Mouse (Mus musculus): Measurements from ENCODE around the gene Ckm. TPM values are rescaled to one million over a fixed set of nuclear protein-coding genes. Genes with fewer than 3 reads are reported as not detected.
A peak's percentile ranks its signal among the peaks of the same experiment; 100 is the strongest.

Ckm gene
- polyA plus RNA-seq, 1 experiment from 2014 or later = not detected

DNA sequence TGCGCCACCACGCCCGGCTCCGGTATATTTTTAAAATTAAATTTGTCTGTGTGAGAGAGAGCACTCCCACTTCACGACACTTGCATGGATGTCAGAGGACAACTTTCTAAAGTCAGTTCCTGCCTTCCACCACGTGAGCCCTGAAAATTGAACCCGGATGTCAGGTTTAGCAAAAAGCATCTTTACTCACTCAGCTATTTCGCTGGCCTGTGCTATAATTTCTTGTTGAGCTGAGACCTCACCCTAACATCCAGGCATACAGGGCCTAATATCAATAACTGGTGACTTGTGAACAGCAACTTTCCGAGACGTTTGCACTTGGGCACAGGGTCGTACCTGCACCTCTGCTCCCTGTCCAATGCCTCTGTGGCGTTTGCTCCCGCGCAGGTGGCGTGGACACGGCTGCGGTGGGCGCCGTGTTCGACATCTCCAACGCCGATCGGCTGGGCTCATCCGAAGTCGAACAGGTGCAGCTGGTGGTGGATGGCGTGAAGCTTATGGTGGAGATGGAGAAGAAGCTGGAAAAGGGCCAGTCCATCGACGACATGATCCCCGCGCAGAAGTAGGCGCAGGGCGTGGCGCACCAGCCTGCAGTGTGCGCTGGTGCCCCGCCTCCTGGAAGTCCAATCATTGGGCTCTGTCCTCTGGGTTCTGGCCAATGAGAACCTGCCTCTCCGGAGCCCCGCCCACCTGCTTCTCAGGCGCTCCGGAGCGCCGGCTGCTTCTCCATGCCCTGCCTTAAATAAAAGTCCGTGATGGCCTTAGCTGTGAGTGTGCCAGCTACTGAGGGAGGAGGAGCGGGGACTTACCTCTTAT is 16.5 kb downstream of the Ckm start:
- Histone ChIP-seq H3K4me1 (peaks cover 4% of the 10 kb centered on the region; the same call in 1 of the 2 replicates), H3K27me3 (peaks cover 63% of the 10 kb centered on the region), H3K9me3 (replicated peaks) (no peaks in the 10 kb centered on the region), H3K4me3 (peak overlapping the region; percentile 42), H3K4me2 (peak overlapping the region; percentile 66), H3K36me3 (ENCODE audit: poor library complexity, severe bottlenecking) (peaks cover 14% of the 10 kb centered on the region), H3K9ac (peak overlapping the region; percentile 48; the same call in 1 of the 2 replicates), H3K27ac (no peak overlapping the region)
- ATAC-seq = peak; percentile 97
- 13% methylated on average over 43 of the region's 43 CpGs for WGBS

DNA sequence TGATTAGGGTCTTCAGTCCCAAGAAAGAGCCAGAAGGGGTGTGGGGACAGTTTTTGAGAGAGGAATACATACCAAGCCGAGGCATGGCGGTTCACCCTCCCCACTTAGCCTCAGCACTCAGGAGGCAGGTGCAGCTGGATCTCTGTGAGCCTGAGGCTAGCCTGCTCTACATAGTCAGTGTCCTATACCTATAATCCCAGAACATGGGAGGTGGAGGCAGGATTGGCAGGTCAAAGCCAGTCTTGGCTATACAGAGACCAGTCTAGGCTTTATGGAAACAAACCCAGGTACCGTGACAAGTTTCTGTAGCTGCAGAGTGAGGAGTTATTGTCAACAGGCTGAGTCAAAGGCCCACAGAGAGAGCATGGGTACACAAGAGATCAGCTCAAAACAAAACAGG is 18.5 kb downstream of the Ckm start:
- no peak overlapping the region for H3K4me2 ChIP-seq
- 92% methylated on average over 3 of the region's 3 CpGs for WGBS

DNA sequence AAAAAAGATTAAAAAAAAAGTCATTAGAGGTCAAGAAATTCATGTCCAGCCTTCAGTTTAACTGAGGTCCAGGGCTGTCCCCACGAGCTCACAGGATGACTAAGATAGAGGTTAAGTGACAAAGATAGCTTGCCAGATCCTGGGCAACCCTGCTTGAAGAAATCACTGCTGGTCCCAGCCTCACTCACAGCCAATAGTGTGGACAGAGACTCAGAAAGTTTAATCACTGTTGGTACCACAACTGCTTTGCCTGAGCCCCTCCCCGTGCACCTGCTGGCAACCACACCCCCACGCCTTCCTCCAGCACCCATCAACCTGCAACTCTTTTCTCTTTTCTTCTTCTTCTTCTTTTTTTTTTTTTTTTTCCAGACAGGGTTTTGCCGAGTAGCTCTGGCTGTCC is 19.5 kb downstream of the Ckm start:
- Histone ChIP-seq H3K4me3 (no peak overlapping the region), H3K27ac (no peak overlapping the region), H3K9ac (no peak overlapping the region), H3K27me3 (peaks cover 33% of the 10 kb centered on the region), H3K9me3 (replicated peaks) (no peaks in the 10 kb centered on the region), H3K4me2 (no peak overlapping the region), H3K36me3 (ENCODE audit: poor library complexity, severe bottlenecking) (peaks cover 44% of the 10 kb centered on the region), H3K4me1 (peaks cover 4% of the 10 kb centered on the region; the same call in 1 of the 2 replicates)
- no peak for ATAC-seq
- WGBS = 61% methylated on average over 4 of the region's 4 CpGs

More for the DNA sequence above, 18.5 kb downstream of the Ckm start:
- no peaks in the 10 kb centered on the region for H3K9me3 ChIP-seq (replicated peaks)
- peaks cover 4% of the 10 kb centered on the region; the same call in 1 of the 2 replicates for H3K4me1 ChIP-seq
- ATAC-seq = no peak
- peaks cover 34% of the 10 kb centered on the region for H3K36me3 ChIP-seq (ENCODE audit: poor library complexity, severe bottlenecking)
- no peak overlapping the region for H3K27ac ChIP-seq
- no peak overlapping the region for H3K9ac ChIP-seq
- H3K4me3 ChIP-seq = no peak overlapping the region
- H3K27me3 ChIP-seq = peaks cover 43% of the 10 kb centered on the region

DNA sequence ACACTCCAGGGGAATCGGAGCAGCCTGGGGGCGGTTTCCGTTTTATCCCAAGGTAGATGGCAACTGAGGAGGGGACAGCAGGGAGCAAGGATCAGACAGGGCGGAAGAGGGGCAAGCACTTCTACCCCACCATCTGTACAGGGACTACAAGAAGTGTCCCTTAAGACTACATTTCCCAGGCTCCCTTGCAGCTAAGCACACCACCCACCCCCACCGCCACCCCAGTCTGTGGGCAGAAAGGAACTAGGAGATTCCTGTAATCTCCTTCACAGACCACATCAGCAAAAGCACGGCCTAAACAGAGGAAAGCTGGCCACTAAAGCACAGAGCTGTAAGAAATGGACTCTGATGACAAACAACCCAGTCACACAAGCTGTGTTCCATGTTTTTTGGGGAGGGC is 21.8 kb downstream of the Ckm start:
- 70% methylated on average over 6 of the region's 6 CpGs for WGBS
- Histone ChIP-seq H3K9me3 (replicated peaks) (no peaks in the 10 kb centered on the region), H3K4me2 (no peak overlapping the region), H3K4me3 (no peak overlapping the region), H3K4me1 (no peaks in the 10 kb centered on the region), H3K27ac (no peak overlapping the region), H3K36me3 (ENCODE audit: poor library complexity, severe bottlenecking) (peaks cover 66% of the 10 kb centered on the region), H3K9ac (no peak overlapping the region), H3K27me3 (peaks cover 13% of the 10 kb centered on the region)
- no peak for ATAC-seq

DNA sequence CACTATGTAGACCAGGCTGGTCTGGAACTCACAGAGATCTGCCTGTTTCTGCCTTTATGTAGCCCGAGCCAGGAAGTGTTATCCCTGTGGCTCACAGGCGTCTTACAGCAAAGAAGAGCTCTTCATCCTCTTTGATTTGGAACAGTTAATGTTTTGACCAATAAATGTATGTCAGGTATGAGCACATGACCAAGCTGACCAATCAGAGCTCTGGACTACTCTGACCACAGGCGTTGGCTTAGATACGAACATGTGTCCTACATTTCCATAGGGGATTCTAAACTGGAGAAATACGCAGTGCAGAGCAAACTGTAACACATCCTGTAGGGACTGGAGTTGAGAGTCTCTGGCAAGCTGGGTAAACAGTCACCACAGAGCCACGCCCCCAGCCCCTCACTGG is 22.3 kb downstream of the Ckm start:
- H3K9me3 ChIP-seq (replicated peaks) = no peaks in the 10 kb centered on the region
- no peaks in the 10 kb centered on the region for H3K4me1 ChIP-seq
- H3K36me3 ChIP-seq (ENCODE audit: poor library complexity, severe bottlenecking) = peaks cover 71% of the 10 kb centered on the region
- H3K4me3 ChIP-seq = no peak overlapping the region
- H3K4me2 ChIP-seq = no peak overlapping the region
- H3K9ac ChIP-seq = no peak overlapping the region
- no peak for ATAC-seq
- no peak overlapping the region for H3K27ac ChIP-seq
- peaks cover 12% of the 10 kb centered on the region for H3K27me3 ChIP-seq
- WGBS = 88% methylated on average over 6 of the region's 6 CpGs

DNA sequence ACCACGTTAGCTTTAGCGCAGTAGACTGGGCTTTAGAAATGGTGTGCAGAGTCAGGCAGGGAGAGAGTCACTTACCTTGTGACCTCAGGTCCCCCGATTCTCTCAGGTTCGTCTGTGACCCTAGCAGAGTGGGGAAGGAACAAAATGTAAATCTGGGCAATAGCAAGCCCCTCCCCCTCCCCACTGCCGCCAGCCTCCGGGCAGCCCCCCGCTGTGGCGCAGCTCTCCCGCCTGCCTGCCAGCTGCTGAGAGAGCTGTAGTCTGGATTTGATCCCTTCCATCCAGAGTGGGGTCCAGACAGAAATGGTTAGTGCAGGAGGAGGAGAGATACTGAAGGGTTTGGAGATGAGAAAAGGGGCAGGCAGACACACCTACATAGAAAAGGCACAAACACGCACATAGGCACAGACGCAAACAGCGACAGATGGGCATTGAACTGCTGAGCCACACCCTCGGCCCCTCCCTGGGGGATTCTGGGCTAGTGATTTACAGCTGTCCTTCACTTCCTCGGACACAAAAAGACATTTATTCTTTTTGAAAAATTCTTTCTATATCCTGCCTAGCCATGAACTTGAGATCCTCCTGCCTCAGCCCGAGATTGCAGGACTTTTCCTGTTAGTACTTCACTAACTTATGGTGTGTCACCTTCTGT is 23.5 kb downstream of the Ckm start:
- Histone ChIP-seq H3K4me2 (no peak overlapping the region), H3K9me3 (replicated peaks) (no peaks in the 10 kb centered on the region), H3K4me1 (no peaks in the 10 kb centered on the region), H3K9ac (no peak overlapping the region), H3K27ac (no peak overlapping the region), H3K27me3 (peaks cover 3% of the 10 kb centered on the region; the same call in 1 of the 2 replicates), H3K4me3 (no peak overlapping the region), H3K36me3 (ENCODE audit: poor library complexity, severe bottlenecking) (peaks cover 84% of the 10 kb centered on the region)
- WGBS = 66% methylated on average over 15 of the region's 15 CpGs
- ATAC-seq = no peak

DNA sequence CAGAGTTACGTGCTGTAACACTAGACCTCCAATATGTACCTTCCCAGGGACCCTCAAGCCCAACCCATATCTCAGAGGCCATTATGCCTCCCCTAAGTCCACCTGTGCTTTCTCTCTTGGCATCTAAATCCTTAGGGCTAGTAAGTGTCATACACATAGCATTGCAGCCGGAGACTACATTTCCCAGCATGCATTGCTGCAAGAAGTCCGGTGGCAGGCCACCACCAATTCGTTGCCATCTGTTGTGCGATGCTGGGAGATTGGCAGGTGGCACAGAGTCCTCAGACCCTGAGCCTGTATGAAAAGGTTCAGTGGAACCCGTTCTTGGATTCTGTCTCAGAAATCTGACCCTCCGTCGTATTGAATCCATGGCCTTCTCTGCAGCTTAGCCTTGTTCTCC is 25.1 kb downstream of the Ckm start:
- 65% methylated on average over 8 of the region's 8 CpGs for WGBS
- H3K36me3 ChIP-seq (ENCODE audit: poor library complexity, severe bottlenecking) = peaks cover 99% of the 10 kb centered on the region
- H3K9ac ChIP-seq = no peak overlapping the region
- H3K4me3 ChIP-seq = no peak overlapping the region
- no peaks in the 10 kb centered on the region for H3K27me3 ChIP-seq
- no peaks in the 10 kb centered on the region for H3K9me3 ChIP-seq (replicated peaks)
- no peaks in the 10 kb centered on the region for H3K4me1 ChIP-seq
- no peak overlapping the region for H3K27ac ChIP-seq
- 0 out of 2 replicates have a peak, but pooled peaks have one; percentile 17 for ATAC-seq
- no peak overlapping the region for H3K4me2 ChIP-seq

DNA sequence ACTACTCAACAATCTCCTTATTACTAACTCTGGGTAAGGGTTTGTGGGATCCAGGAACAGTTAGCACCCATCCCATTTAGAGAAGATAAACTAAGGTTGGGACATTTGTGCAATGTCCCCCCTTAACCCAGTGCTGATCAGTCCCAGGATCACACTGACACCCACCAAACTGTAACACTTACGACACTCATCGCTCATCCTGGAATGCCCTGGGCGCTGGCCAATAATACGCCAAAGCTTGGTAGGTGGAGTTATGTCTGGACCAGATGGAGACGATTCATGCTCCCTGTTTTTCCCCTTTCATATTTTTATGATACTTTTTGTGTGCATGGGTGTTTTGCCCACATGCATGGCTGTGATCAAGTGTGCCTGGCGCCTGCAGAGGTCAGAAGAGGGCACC is 25.8 kb downstream of the Ckm start:
- no peaks in the 10 kb centered on the region for H3K4me1 ChIP-seq
- 91% methylated on average over 6 of the region's 6 CpGs for WGBS
- no peak for ATAC-seq
- H3K27me3 ChIP-seq = no peaks in the 10 kb centered on the region
- H3K27ac ChIP-seq = no peak overlapping the region
- H3K9me3 ChIP-seq (replicated peaks) = no peaks in the 10 kb centered on the region
- H3K4me3 ChIP-seq = no peak overlapping the region
- H3K4me2 ChIP-seq = no peak overlapping the region
- peaks cover 99% of the 10 kb centered on the region for H3K36me3 ChIP-seq (ENCODE audit: poor library complexity, severe bottlenecking)
- no peak overlapping the region for H3K9ac ChIP-seq

DNA sequence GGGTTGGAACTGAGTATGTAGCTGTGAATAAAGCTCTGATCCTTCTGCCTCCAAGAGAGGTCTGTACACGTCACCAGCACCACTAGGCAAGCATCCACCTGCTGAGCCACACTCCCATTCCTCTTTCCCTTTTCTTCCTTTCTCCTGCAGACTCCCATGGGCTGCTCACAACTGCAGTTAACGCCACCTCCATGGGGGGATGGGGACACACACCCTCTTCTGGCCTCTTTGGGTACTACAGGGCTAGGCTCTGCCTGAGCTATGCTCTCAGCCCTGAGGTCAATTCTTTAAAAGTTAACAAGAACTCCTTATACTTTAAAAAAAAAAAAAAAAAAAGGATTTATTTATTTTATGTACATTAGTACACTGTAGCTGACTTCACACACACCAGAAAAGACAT is 27.9 kb downstream of the Ckm start:
- WGBS = 91% methylated on average over 2 of the region's 2 CpGs
- H3K36me3 ChIP-seq (ENCODE audit: poor library complexity, severe bottlenecking) = peaks cover 99% of the 10 kb centered on the region
- H3K27me3 ChIP-seq = no peaks in the 10 kb centered on the region
- H3K27ac ChIP-seq = no peak overlapping the region
- H3K9me3 ChIP-seq (replicated peaks) = no peaks in the 10 kb centered on the region
- no peak for ATAC-seq
- H3K4me2 ChIP-seq = no peak overlapping the region
- H3K4me1 ChIP-seq = no peaks in the 10 kb centered on the region
- H3K9ac ChIP-seq = no peak overlapping the region
- H3K4me3 ChIP-seq = no peak overlapping the region

DNA sequence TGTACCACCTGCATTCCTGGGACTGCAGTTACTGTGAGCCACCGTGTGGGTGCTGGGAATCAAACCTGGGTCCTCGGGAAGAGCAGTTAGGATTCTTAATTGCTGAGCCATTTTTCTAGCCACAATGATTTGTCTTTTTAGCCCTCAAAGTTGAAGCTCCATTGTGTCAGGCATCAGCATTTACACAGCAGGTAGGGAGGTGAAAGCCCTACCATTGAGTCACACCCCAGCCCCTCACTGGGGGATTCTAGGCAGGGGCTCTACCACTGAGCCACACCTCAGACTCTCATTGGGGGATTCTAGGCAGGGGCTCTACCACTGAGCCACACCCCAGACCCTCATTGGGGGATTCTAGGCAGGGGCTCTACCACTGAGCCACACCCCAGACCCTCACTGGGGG is 31.7 kb downstream of the Ckm start:
- peaks cover 88% of the 10 kb centered on the region for H3K36me3 ChIP-seq (ENCODE audit: poor library complexity, severe bottlenecking)
- no peaks in the 10 kb centered on the region for H3K4me1 ChIP-seq
- H3K4me3 ChIP-seq = no peak overlapping the region
- H3K27ac ChIP-seq = no peak overlapping the region
- no peak overlapping the region for H3K9ac ChIP-seq
- no peaks in the 10 kb centered on the region for H3K27me3 ChIP-seq
- WGBS = 97% methylated on average over 2 of the region's 2 CpGs
- H3K9me3 ChIP-seq (replicated peaks) = no peaks in the 10 kb centered on the region
- no peak overlapping the region for H3K4me2 ChIP-seq
- no peak for ATAC-seq

DNA sequence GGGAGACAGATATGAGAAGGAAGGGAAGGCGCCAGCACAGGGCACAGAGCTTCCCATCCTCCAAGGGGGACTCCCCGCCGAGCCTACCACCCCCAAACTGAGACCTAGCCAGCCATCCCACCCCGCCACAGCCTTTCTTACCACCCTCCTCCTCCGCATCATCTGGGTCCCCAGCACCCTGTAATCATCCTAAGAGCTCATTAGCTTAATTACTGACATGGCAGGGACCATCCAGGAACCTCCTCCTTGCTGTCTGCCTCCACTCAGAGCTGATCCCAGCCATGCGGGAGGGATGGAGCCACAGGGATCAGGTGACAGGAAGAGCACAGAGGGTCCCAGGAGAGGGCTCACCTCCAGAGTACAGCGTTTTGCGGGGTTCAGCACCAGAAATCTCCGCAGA is 32.5 kb downstream of the Ckm start:
- Histone ChIP-seq H3K27me3 (no peaks in the 10 kb centered on the region), H3K4me3 (no peak overlapping the region), H3K9ac (no peak overlapping the region), H3K27ac (no peak overlapping the region), H3K4me2 (no peak overlapping the region), H3K9me3 (replicated peaks) (no peaks in the 10 kb centered on the region), H3K4me1 (no peaks in the 10 kb centered on the region), H3K36me3 (ENCODE audit: poor library complexity, severe bottlenecking) (peaks cover 87% of the 10 kb centered on the region)
- ATAC-seq = no peak
- 78% methylated on average over 6 of the region's 9 CpGs for WGBS

DNA sequence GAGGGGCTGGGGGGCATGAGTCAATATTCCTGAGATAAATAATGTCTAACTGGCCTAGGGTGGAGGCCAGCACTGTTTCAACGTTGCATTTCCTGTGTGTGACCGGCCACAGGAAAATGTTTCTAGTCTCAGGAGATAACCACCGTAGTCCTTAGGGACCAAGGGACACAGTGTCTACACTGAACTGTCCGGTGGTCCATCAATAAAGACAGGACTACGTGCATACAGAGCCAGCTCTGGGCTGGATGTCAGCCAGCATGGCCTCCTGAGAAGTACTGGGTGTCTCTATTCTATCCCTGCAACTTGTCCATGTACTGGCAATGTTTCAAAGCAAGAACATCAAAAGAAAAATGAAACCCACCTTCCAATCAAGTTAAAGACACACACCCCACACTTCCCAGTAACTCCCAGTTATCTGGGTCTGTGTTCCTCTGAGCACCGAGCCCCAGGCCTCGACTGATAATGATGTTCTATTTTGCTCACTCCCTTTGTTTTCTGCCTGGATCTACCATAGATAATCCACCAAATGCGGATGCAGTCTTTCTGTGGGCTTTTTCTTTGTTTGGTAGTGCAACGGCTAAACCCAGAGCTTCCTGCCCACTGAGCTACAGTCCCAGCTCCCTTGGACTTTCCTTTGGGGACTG is 37.0 kb downstream of the Ckm start:
- Histone ChIP-seq H3K4me2 (no peak overlapping the region), H3K4me1 (no peaks in the 10 kb centered on the region), H3K9ac (no peak overlapping the region), H3K4me3 (no peak overlapping the region), H3K36me3 (ENCODE audit: poor library complexity, severe bottlenecking) (peaks cover 77% of the 10 kb centered on the region), H3K27ac (no peak overlapping the region), H3K9me3 (replicated peaks) (no peaks in the 10 kb centered on the region), H3K27me3 (no peaks in the 10 kb centered on the region)
- 87% methylated on average over 9 of the region's 9 CpGs for WGBS
- no peak for ATAC-seq
